Mouse (Mus musculus): Measurements from ENCODE around the gene Nat10. TPM values are rescaled to one million over a fixed set of nuclear protein-coding genes. Genes with fewer than 3 reads are reported as not detected.

The Nat10 gene
- total and polyA plus RNA-seq, 3 experiments = 29.8 to 72.4 (median 68.1) TPM

DNA sequence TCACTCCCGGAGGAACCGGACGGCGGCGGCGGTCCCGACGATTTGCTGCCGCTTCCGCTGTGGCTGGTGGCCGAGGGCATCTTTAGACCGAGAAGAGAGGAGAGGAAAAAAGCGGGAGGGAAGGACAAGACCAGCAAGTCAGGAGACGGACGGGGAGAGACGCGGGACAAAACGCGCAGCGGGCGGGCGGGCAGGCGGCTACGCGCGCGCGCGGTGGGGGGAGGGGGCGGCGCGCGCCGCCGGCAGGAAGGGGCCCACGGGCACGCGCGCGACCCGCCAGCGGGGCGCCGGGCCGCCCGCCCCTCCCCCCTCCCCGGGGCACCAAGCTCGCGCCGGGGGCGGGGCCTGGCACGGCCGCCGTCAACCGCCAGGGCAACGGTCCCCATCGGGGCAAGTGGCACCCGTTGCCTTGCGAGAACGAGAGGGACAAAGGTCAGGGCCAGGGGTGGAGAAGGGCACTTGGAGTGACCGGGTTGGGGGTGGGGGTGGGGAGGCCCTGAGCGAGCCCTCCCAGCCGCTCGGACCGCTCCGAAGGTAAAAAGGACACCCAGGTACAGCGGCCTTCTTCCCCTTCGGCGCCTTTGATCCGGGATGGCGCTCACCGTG is 35.9 kb upstream of the Nat10 start:
- peaks cover 43% of the 10 kb centered on the region for H3K4me1 ChIP-seq (ENCODE audit: insufficient read depth, low read depth, low read length)
- ATAC-seq (ENCODE audit: extremely low read depth, insufficient number of reproducible peaks, low FRiP score, poor library complexity, severe bottlenecking) = no peak; the same call in 1 of the 2 replicates
- no peaks in the 10 kb centered on the region for H3K9me3 ChIP-seq (replicated peaks)
- TF ChIP-seq CTCF (IDR thresholded peaks at IDR 0.05; ENCODE audit: low read depth, low read length) = no peak
- TF ChIP-seq TAL1 (conservative IDR thresholded peaks at IDR 0.05; ENCODE audit: low read depth, low read length) = no peak
- TF ChIP-seq POLR2AphosphoS5 (IDR thresholded peaks at IDR 0.05; ENCODE audit: insufficient replicate concordance, low read depth, low read length) = no peak
- TF ChIP-seq GATA1 (IDR thresholded peaks at IDR 0.05; ENCODE audit: borderline replicate concordance, low read length) = no peak
- no peak for TF ChIP-seq GATA2 (IDR thresholded peaks at IDR 0.05; ENCODE audit: borderline replicate concordance, low read depth, low read length)
- peak; percentile 87 for DNase-seq (ENCODE audit: low spot score)
- H3K4me3 ChIP-seq (ENCODE audit: low read depth, low read length) = peak overlapping the region; percentile 90
- no peaks in the 10 kb centered on the region for H3K27me3 ChIP-seq (ENCODE audit: insufficient read depth, low read length)
- H3K36me3 ChIP-seq (replicated peaks) = peaks cover 33% of the 10 kb centered on the region

DNA sequence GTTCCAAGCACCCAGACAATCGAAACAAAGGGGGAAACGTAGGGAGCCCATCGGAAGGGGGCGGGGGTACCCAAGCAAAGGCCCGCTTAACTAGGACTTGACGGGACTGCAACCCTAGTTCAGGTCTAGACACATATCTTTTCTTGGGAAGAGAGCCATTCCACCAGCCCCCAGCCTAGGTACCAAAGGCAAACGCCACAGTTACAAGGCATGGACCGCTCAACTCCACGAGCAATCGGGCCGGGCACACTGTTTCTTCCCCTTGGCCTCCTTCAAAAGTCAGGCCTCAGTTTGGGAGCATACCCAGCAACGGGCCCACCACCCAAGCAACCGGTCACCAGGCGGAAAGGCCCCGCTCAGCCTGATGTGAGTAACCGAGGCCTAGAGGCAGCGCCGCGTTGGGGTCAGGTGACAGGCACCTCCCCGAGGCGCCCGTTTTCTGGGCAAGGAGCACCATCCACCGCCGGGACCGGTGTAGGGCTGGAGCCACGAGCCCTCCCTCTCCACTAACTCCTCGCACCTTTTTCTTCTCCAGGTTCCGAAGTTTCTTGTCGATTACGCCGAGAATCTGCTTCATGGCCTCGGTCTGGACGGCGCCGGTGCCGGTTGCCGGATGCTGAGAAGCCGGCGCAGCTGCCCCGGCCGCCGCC is 35.3 kb upstream of the Nat10 start:
- Histone ChIP-seq H3K4me1 (ENCODE audit: insufficient read depth, low read depth, low read length) (peaks cover 46% of the 10 kb centered on the region), H3K9me3 (replicated peaks) (no peaks in the 10 kb centered on the region), H3K27me3 (ENCODE audit: insufficient read depth, low read length) (no peaks in the 10 kb centered on the region), H3K4me3 (ENCODE audit: low read depth, low read length) (peak overlapping the region; percentile 90), H3K36me3 (replicated peaks) (peaks cover 37% of the 10 kb centered on the region)
- TF ChIP-seq TAL1 (conservative IDR thresholded peaks at IDR 0.05; ENCODE audit: low read depth, low read length) = no peak
- TF ChIP-seq POLR2AphosphoS5 (IDR thresholded peaks at IDR 0.05; ENCODE audit: insufficient replicate concordance, low read depth, low read length) = no peak
- no peak for TF ChIP-seq GATA1 (IDR thresholded peaks at IDR 0.05; ENCODE audit: borderline replicate concordance, low read length)
- TF ChIP-seq GATA2 (IDR thresholded peaks at IDR 0.05; ENCODE audit: borderline replicate concordance, low read depth, low read length) = no peak
- TF ChIP-seq CTCF (IDR thresholded peaks at IDR 0.05; ENCODE audit: low read depth, low read length) = no peak
- DNase-seq (ENCODE audit: low spot score) (peak; percentile 18), ATAC-seq (ENCODE audit: extremely low read depth, insufficient number of reproducible peaks, low FRiP score, poor library complexity, severe bottlenecking) (0 out of 2 replicates have a peak, but pooled peaks have one; percentile 11)

DNA sequence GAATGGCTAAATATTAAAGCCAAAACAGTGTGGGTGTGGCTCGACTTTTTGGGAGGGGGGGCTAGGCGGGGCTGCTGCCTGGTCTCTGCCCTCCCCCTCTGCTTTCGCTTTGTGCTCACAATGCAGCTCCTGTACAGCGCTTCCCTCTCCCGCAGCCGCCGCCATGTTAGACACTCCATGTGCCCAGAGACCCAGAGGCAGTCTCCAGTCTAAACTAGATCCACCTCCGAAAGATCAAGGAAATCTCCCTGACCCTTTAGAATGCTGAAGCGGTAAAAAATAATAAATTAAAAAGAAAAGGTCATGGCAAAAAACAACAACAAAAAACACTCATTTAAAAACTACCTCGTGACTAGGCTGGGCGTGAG is 34.8 kb upstream of the Nat10 start:
- no peaks in the 10 kb centered on the region for H3K9me3 ChIP-seq (replicated peaks)

DNA sequence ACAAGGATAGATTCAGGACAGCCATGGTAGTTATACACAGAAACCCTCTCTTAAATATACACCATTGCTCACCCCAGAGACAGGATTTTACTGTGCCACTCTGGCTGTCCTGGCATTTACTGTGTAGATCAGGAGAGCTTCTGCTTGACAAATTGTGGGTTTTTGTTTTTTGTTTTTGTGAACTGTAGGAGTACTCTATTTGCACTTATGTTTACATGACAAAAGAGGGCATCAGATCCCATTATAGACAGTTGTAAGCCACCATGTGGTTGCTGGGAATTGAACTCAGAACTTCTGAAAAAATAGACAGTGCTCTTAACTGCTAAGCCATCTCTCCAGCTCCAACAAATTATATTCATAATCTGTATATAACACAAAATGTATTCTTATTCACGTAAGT is 30.9 kb upstream of the Nat10 start:
- DNase-seq (ENCODE audit: low spot score) (no peak), ATAC-seq (ENCODE audit: extremely low read depth, insufficient number of reproducible peaks, low FRiP score, poor library complexity, severe bottlenecking) (no peak)
- Histone ChIP-seq H3K9me3 (replicated peaks) (no peaks in the 10 kb centered on the region), H3K36me3 (replicated peaks) (peaks cover 65% of the 10 kb centered on the region), H3K27me3 (ENCODE audit: insufficient read depth, low read length) (no peaks in the 10 kb centered on the region), H3K4me3 (ENCODE audit: low read depth, low read length) (peak overlapping the region; percentile 16; the same call in 1 of the 2 replicates), H3K4me1 (ENCODE audit: insufficient read depth, low read depth, low read length) (peaks cover 52% of the 10 kb centered on the region)
- TF ChIP-seq TAL1 (conservative IDR thresholded peaks at IDR 0.05; ENCODE audit: low read depth, low read length) (no peak), GATA2 (IDR thresholded peaks at IDR 0.05; ENCODE audit: borderline replicate concordance, low read depth, low read length) (no peak), GATA1 (IDR thresholded peaks at IDR 0.05; ENCODE audit: borderline replicate concordance, low read length) (no peak), CTCF (IDR thresholded peaks at IDR 0.05; ENCODE audit: low read depth, low read length) (no peak), POLR2AphosphoS5 (IDR thresholded peaks at IDR 0.05; ENCODE audit: insufficient replicate concordance, low read depth, low read length) (no peak)

More for the DNA sequence above, 34.8 kb upstream of the Nat10 start:
- no peak for TF ChIP-seq TAL1 (conservative IDR thresholded peaks at IDR 0.05; ENCODE audit: low read depth, low read length)
- no peak for TF ChIP-seq POLR2AphosphoS5 (IDR thresholded peaks at IDR 0.05; ENCODE audit: insufficient replicate concordance, low read depth, low read length)
- no peak for TF ChIP-seq CTCF (IDR thresholded peaks at IDR 0.05; ENCODE audit: low read depth, low read length)
- TF ChIP-seq GATA2 (IDR thresholded peaks at IDR 0.05; ENCODE audit: borderline replicate concordance, low read depth, low read length) = no peak
- no peak for TF ChIP-seq GATA1 (IDR thresholded peaks at IDR 0.05; ENCODE audit: borderline replicate concordance, low read length)
- peaks cover 44% of the 10 kb centered on the region for H3K4me1 ChIP-seq (ENCODE audit: insufficient read depth, low read depth, low read length)
- ATAC-seq (ENCODE audit: extremely low read depth, insufficient number of reproducible peaks, low FRiP score, poor library complexity, severe bottlenecking) (peak; percentile 82), DNase-seq (ENCODE audit: low spot score) (peak; percentile 55)
- H3K36me3 ChIP-seq (replicated peaks) = peaks cover 39% of the 10 kb centered on the region
- H3K4me3 ChIP-seq (ENCODE audit: low read depth, low read length) = peak overlapping the region; percentile 90
- no peaks in the 10 kb centered on the region for H3K27me3 ChIP-seq (ENCODE audit: insufficient read depth, low read length)

DNA sequence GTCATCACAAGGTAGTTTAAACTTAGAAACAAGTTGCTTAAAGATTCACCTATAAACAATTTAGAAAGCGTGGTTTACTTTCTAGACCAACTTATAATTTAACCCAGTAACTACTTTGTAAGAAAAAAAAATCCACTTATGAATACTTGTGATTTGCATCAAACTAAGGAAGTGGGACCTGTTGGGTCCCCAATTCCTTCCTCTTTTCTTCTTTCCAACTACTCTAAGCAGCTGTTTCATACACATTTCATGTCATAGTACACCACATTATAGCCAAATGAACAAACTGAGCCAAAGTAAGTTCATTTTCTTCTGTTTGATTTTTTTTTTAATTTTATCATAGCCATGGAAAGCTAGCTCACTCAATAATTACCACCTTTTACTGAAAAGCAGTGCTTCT is 24.7 kb upstream of the Nat10 start:
- no peaks in the 10 kb centered on the region for H3K27me3 ChIP-seq (ENCODE audit: insufficient read depth, low read length)
- H3K9me3 ChIP-seq (replicated peaks) = no peaks in the 10 kb centered on the region
- TF ChIP-seq POLR2AphosphoS5 (IDR thresholded peaks at IDR 0.05; ENCODE audit: insufficient replicate concordance, low read depth, low read length) (no peak), CTCF (IDR thresholded peaks at IDR 0.05; ENCODE audit: low read depth, low read length) (no peak), TAL1 (conservative IDR thresholded peaks at IDR 0.05; ENCODE audit: low read depth, low read length) (no peak), GATA1 (IDR thresholded peaks at IDR 0.05; ENCODE audit: borderline replicate concordance, low read length) (no peak), GATA2 (IDR thresholded peaks at IDR 0.05; ENCODE audit: borderline replicate concordance, low read depth, low read length) (no peak)
- H3K36me3 ChIP-seq (replicated peaks) = peaks cover 70% of the 10 kb centered on the region
- peaks cover 28% of the 10 kb centered on the region for H3K4me1 ChIP-seq (ENCODE audit: insufficient read depth, low read depth, low read length)
- DNase-seq (ENCODE audit: low spot score) (no peak), ATAC-seq (ENCODE audit: extremely low read depth, insufficient number of reproducible peaks, low FRiP score, poor library complexity, severe bottlenecking) (no peak)
- H3K4me3 ChIP-seq (ENCODE audit: low read depth, low read length) = no peak overlapping the region

DNA sequence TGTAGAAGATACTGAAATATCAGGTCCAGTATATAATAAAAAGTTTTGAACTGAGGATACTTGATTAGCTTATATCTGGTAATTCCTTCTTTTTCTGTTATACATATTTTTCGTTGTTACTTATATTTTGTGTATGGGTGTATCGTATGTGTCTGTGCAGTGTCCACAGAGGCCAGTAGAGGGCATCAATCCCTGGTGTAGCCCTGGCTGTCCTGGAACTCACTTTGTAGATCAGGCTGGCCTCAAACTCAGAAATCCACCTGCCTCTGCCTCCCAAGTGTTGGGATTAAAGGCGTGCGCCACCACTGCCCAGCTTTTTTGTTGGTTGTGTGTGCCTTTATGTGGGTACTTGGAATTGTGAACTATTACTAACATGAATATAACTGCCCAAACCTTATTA is 23.6 kb upstream of the Nat10 start:
- TF ChIP-seq POLR2AphosphoS5 (IDR thresholded peaks at IDR 0.05; ENCODE audit: insufficient replicate concordance, low read depth, low read length) = no peak
- no peak for ATAC-seq (ENCODE audit: extremely low read depth, insufficient number of reproducible peaks, low FRiP score, poor library complexity, severe bottlenecking)
- Histone ChIP-seq H3K36me3 (replicated peaks) (peaks cover 69% of the 10 kb centered on the region), H3K4me3 (ENCODE audit: low read depth, low read length) (no peak overlapping the region), H3K27me3 (ENCODE audit: insufficient read depth, low read length) (no peaks in the 10 kb centered on the region), H3K4me1 (ENCODE audit: insufficient read depth, low read depth, low read length) (peaks cover 19% of the 10 kb centered on the region), H3K9me3 (replicated peaks) (no peaks in the 10 kb centered on the region)
- DNase-seq (ENCODE audit: low spot score) = no peak
